Mouse (Mus musculus) mature B cell (primary cell): ENCODE data around the gene Gorasp1.

Experiments
- in situ Hi-C: fragments of 300-500 bp; cut with MboI; formaldehyde crosslinking; loops from 2 replicates; pipeline ENCODE4 v1.14.3; 2019

The Gorasp1 gene

DNA sequence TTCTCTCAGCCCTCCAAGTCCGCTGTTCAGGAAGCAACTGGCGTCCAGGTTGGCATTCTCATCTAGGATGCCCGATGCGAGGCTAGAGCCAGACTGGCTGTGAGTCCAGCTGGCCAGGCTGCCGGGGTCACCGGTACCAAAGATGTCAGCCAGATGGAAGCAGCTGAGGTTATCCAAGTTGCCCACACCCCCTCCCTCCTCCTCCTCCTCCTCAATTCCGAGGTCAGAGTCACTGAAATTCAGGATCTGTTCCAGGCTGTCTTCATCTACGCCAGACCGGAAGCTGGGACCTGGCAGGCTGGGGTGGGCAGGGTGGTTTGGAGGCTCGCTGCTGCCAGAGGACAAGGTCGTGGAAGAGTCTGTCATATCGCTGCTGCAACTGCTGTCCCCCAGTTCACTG, 35.2 kb upstream of the Gorasp1 start:
- in situ Hi-C loops = no loop called here

DNA sequence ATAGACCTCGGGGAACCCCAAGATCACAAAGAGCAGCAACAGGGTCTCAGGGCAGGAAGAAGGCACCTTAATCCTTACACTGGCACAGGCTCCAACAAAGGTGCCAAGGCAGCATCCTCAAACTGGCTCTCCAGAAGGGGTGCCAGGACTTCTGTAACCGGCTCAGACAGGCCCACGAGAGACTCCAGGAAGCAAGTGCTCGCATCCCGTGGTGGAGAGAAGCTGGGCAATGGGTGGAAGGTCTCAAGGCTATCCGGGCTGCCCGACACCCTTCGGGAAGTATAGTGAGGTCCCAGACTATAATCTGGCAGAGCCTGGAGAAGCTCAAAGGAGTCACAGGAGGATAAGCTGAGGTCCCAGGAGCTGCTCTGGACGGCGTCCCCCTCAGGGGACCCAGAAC, 34.8 kb upstream of the Gorasp1 start:
- in situ Hi-C loops = no loop called here

GRCm38 (mm10) chr9:119970763-119971656, 33.6 kb upstream of the Gorasp1 start:
- in situ Hi-C loops = no loop called here

- in situ Hi-C loops = no loop called here
Measured at GRCm38 (mm10) chr9:119970221-119970620, 32.9 kb upstream of the Gorasp1 start.

DNA sequence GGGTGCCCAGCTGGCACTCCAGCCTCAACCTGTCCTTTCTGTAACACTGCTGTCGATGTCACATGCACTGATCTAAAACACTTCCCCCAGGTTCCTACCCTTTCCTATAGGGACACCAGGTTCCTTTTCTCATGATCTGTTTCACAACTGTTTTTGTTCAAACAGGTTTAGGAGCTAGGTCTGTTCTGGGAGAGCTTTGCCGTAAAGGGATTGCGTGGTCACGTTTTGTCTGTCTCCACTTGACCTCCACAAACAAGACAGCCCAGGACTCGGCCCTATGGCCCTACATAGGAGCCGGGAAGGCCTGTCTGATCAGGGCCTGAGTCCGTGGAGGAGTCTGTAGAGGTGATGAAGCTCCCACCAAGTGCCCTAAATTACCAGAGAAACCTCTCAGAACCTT, 32.4 kb upstream of the Gorasp1 start:
- in situ Hi-C loops = loop anchor here (5.0 kb wide), 1 partner anchor 47 kb away; no protein-coding TSS in a partner anchor

DNA sequence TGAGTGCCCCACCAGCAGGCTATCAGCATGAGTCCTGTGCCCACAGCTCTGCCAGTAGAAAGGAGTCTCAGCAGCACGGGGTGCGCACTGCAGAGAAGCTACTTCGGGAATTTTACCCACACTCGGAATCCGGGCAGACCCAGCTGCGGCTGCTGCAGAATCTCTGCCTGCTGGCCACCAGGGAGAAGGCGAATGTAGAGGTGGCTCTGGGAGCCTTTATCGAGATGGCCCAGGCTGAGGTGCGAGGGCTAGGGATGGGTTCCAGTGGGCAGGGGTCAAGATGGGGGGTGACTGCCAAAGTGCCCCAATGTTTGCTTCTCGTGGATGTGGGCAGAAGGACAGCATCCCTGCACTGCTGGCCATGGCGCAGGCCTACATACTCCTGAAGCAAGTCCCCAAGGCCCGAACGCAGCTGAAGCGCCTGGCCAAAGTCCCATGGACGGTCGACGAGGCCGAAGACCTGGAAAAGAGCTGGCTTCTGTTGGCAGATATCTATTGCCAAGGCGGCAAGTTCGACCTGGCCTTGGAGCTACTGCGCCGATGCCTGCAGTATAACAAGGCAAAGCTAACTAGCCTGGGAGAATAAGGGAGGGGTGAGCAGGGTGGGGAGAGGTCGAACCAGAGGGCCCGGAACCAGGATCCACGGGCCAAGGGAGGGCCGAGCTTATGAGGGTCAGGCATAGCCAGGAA, 29.0 kb upstream of the Gorasp1 start:
- in situ Hi-C loops = loop anchor here (5.0 kb wide), 1 partner anchor 51 kb away; no protein-coding TSS in a partner anchor

- in situ Hi-C loops = loop anchor here (5.0 kb wide), 1 partner anchor 52 kb away; no protein-coding TSS in a partner anchor
Measured at GRCm38 (mm10) chr9:119965186-119965585, 27.8 kb upstream of the Gorasp1 start.

DNA sequence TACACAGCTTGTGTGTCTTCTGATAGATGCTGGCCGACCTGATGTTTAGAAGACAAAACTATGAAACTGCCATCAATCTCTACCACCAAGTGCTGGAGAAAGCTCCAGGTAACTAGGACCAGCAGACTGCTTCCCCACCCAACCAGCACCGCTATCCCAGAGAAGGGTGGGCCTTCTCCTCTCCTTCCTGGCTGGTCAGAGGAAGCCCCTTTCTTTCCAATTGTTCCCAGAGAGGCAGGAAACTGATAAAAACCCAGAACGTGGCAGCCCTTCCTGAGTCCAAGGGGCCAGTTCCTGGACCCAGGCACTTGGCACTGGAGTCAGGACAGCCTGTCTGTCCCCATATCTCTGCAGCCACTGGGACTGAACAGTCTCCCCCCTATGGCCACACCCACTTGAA, 26.8 kb upstream of the Gorasp1 start:
- in situ Hi-C loops = no loop called here

DNA sequence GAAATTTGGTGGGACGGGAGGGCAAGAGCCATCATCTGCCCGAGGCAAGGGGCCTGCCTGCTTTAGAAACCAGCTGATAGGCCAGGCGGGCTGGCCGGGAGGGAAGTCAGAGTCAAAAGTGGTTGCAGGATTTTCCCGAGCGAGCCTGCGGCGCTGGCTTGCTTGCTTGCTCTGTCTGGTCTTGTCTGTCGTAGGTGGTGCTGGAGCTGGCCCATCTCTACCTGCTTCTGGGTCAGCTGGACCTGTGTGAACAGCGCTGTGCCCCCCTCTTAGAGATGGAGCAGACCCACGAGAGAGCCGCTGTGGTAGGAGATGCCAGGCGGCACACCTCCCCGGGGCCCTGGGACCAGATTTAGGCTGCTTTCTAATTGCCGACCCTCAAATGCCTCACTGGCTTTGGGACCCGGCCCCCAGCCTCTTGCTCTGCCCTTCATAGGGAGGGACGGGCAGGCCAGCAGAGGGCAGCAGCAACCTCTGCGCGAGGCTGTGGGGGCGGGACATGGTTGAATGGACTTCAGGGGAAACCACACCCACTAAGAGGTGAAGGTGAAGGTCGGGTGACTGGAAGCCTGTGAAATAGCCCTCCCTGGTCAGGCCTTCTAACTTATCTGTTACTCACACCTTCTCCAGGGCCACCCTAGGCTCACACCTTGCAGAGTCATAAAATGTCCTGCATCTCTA, 25.8 kb upstream of the Gorasp1 start:
- in situ Hi-C loops = no loop called here

- in situ Hi-C loops = no loop called here
Measured at GRCm38 (mm10) chr9:119962216-119962615, 24.9 kb upstream of the Gorasp1 start.

GRCm38 (mm10) chr9:119958835-119959234, 21.5 kb upstream of the Gorasp1 start:
- in situ Hi-C loops = no loop called here

- in situ Hi-C loops = no loop called here
Measured at GRCm38 (mm10) chr9:119951388-119951787, 14.0 kb upstream of the Gorasp1 start.

- in situ Hi-C loops = no loop called here
Measured at GRCm38 (mm10) chr9:119950434-119950833, 13.1 kb upstream of the Gorasp1 start.

GRCm38 (mm10) chr9:119948804-119949203, 11.4 kb upstream of the Gorasp1 start:
- in situ Hi-C loops = no loop called here

DNA sequence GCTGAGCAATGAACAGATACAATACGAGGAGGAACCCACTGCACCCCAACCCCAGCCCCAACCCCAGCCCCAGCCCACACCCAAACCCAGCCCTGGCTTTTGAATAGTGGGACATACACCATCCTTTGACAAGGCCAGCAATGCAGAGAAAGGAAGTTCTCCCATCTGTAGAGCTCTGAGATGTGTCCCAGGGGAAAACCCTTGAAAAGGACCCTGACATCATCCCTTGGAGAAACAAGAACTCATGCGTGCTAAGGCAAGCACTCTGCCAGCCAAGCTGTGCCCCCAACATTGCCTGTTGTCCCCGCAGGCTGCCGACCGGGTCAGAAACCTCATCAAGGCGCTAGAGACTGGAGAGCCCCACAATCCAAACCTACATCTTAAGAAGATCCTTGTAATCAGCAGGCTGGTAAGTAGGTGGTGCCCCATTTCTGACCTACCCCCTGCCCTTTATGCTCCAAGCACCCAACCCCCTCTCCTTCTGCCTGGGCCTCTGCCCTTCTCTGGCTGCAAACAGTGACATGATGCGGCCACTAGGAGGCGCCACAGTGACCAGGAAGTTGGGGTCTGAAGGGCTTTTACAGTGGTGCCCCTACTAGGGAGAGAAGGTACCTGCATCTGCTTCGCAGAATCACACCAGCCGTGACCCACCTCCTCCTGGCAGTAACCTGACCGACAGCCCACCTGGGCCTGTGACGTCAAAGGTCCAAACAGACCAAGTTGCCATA, 8.0 kb upstream of the Gorasp1 start:
- in situ Hi-C loops = no loop called here

GRCm38 (mm10) chr9:119943326-119943725, 6.0 kb upstream of the Gorasp1 start:
- in situ Hi-C loops = no loop called here

DNA sequence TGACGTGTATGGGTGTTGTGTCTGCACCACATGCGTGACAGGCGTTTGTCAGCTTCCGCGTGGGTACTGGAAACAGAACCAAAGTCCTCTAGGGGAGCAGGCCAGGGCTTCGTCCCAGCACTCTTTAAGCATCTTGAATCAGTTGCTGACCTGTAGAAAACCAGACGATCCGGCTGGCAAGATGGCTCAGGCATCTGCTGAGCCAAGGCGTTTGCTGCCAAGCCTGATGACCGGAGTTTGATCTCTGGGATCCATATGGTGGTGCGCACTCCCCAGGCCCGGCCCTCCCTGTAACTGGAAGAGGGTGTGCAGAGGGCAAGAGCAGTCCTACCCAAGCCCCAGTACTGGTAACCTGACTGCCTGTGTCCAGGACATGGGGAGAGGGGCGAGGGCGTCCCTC, 4.5 kb upstream of the Gorasp1 start:
- in situ Hi-C loops = no loop called here

DNA sequence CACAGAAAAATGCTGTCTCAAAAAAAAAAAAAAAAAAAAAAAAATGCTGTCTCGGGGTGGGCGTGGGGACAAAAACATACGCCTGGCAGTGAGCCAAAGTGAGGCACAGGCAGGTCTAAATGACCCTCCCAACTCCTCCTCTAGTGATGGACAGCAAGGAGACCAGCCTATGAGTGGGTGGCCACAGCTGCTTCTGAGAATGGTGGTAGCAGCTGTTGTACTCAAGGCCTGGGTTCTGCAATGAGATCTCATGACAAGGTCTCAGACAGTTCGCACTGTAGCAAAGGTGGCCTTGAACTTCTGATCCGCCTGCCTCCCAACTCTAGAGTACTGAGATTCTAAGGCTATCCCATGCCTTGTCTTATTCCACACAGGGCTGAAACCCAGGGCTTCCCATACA, 4.0 kb upstream of the Gorasp1 start:
- in situ Hi-C loops = no loop called here

GRCm38 (mm10) chr9:119939646-119940045, 2.3 kb upstream of the Gorasp1 start:
- in situ Hi-C loops = no loop called here

GRCm38 (mm10) chr9:119938496-119938895, 1.1 kb upstream of the Gorasp1 start:
- in situ Hi-C loops = no loop called here

DNA sequence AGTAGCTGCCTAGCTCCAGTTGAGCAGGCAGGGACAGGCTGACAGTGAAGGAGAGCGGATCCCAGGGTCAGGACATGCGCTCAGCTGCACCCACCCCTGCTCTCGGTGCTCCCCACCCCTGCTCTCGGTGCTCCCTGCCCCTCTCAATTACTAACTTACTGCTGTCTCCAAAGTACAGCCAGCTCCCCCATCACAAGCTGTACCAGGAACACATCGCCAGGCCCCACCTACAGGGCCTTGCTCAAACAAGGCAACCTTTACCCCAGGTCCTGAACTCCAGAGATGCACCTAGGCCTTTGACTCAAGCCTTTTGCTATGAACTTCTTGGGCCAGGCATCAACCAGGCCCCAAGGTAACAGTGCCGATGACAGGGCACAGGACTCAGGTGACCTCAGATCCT, 3.7 kb downstream of the Gorasp1 start:
- in situ Hi-C loops = no loop called here

DNA sequence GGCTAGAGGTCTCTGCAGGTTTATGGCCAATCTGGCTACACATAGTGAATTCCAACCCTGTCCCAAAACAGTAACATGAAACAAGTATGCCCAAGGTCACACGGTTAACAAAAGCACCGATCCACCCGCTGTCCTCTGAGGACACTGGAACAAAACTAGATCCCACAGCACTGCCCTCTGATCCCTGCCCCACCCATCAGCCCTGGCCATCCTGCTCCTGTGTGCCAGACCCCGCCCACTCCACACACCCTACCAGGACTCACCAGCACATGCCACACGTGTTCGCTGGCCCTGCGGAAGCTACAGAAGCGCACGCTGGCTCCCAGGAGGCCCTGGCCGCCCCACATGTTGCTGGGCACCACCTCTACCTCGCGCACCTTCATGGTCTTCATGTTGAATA, 5.0 kb downstream of the Gorasp1 start:
- in situ Hi-C loops = no loop called here
